Mouse (Mus musculus) CH12.LX (cell line): ENCODE results near the gene Samd14. TPM values are rescaled to one million over a fixed set of nuclear protein-coding genes. Genes with fewer than 3 reads are reported as not detected.

Experiments
- DNase-seq: peaks from one replicate; pipeline ENCODE4 v3.0.0-alpha.2; 2013; ENCODE audit errors: extremely low read depth
- H3K27ac ChIP-seq: 2 replicates; pipeline ENCODE4 v1.5.1; 2012; ENCODE audit warnings: low read depth, mild to moderate bottlenecking, control low read depth, moderate library complexity; ENCODE audit not compliant: insufficient read depth
- H3K27me3 ChIP-seq: replicated peaks from 2 replicates; pipeline ENCODE3; 2012; ENCODE audit warnings: inconsistent platforms
- H3K36me3 ChIP-seq, 2 experiments: replicated peaks in 1 of 2; 2 replicates each; pipeline versions ENCODE3 to v1.6.1; 2012; ENCODE audit warnings: inconsistent platforms in 1 of 2, low read length in 1 of 2, mild to moderate bottlenecking in 1 of 2, mixed read lengths in 1 of 2, moderate library complexity in 1 of 2; ENCODE audit not compliant: control insufficient read depth in 1 of 2, insufficient read depth in 1 of 2
- H3K4me1 ChIP-seq, 2 experiments: 2 replicates each; pipeline ENCODE4 v1.6.1; 2012; ENCODE audit warnings: inconsistent platforms in 1 of 2, moderate library complexity in 1 of 2; ENCODE audit not compliant: insufficient read depth in 2 of 2, control insufficient read depth in 1 of 2
- H3K4me2 ChIP-seq: 2 replicates; pipeline ENCODE4 v1.6.1; 2012; ENCODE audit warnings: low read depth, mild to moderate bottlenecking, control low read depth; ENCODE audit not compliant: poor library complexity, insufficient read depth, severe bottlenecking
- H3K4me3 ChIP-seq, 3 experiments: fragments of 150-350 bp in 1 of 3; sonication (generic) in 1 of 3; replicated peaks in 1 of 3; 2 replicates each; pipeline versions ENCODE3 to v1.5.1; 2011 to 2012; ENCODE audit warnings: low read depth in 2 of 3, low read length in 2 of 3, mild to moderate bottlenecking in 2 of 3, moderate library complexity in 2 of 3, control low read depth in 1 of 3, improper control_type of control experiment in 1 of 3, inconsistent platforms in 1 of 3, mixed read lengths in 1 of 3; ENCODE audit not compliant: poor library complexity in 1 of 3
- H3K79me2 ChIP-seq: replicated peaks from 2 replicates; pipeline ENCODE4 v1.6.1; 2012; ENCODE audit warnings: mild to moderate bottlenecking, moderate library complexity; ENCODE audit not compliant: control insufficient read depth, poor library complexity, insufficient read depth, severe bottlenecking; ENCODE audit errors: extremely low read depth
- H3K9ac ChIP-seq: 2 replicates; pipeline ENCODE4 v1.6.1; 2012; ENCODE audit warnings: low read depth, mild to moderate bottlenecking, control low read depth, moderate library complexity; ENCODE audit not compliant: insufficient read depth
- H3K9me3 ChIP-seq: replicated peaks from 2 replicates; pipeline ENCODE3; 2012; ENCODE audit warnings: low read length, inconsistent platforms, mixed read lengths
- CTCF ChIP-seq, 2 experiments: IDR thresholded peaks in 1 of 2; conservative IDR thresholded peaks in 1 of 2; 2 replicates each; pipeline ENCODE4 v1.5.1; 2011 to 2012; ENCODE audit warnings: low read depth in 2 of 2, low read length in 2 of 2, improper control_type of control experiment in 1 of 2, inconsistent platforms in 1 of 2, mild to moderate bottlenecking in 1 of 2, moderate library complexity in 1 of 2
- ELF1 ChIP-seq: IDR thresholded peaks from 2 replicates; pipeline ENCODE4 v1.6.1; 2014; ENCODE audit warnings: low read depth, mild to moderate bottlenecking, inconsistent platforms, low read length, improper control_type of control experiment
- GABPA ChIP-seq: IDR thresholded peaks from 2 replicates; pipeline ENCODE4 v1.6.1; 2012; ENCODE audit warnings: low read depth, low read length, improper control_type of control experiment, inconsistent platforms; ENCODE audit not compliant: insufficient replicate concordance
- HCFC1 ChIP-seq: IDR thresholded peaks from 2 replicates; pipeline ENCODE4 v1.6.1; 2012; ENCODE audit warnings: low read depth, mild to moderate bottlenecking, inconsistent platforms, low read length, improper control_type of control experiment
- IRF4 ChIP-seq: IDR thresholded peaks from 2 replicates; pipeline ENCODE4 v1.6.1; 2014; ENCODE audit warnings: low read depth, mild to moderate bottlenecking, inconsistent platforms, low read length, improper control_type of control experiment
- JUN ChIP-seq: IDR thresholded peaks from 2 replicates; pipeline ENCODE4 v1.6.1; 2011; ENCODE audit warnings: low read depth, mild to moderate bottlenecking, low read length, improper control_type of control experiment, moderate library complexity; ENCODE audit not compliant: insufficient read depth
- KAT2A ChIP-seq: IDR thresholded peaks from 2 replicates; pipeline ENCODE4 v1.6.1; 2012; ENCODE audit warnings: low read length, improper control_type of control experiment, inconsistent platforms; ENCODE audit not compliant: insufficient replicate concordance
- MYC ChIP-seq: IDR thresholded peaks from 2 replicates; pipeline ENCODE4 v1.6.1; 2011; ENCODE audit warnings: low read depth, mild to moderate bottlenecking, improper control_type of control experiment, low read length
- NELFE ChIP-seq: IDR thresholded peaks from 2 replicates; pipeline ENCODE4 v1.6.1; 2011; ENCODE audit warnings: low read depth, low read length, improper control_type of control experiment
- POLR2A ChIP-seq: IDR thresholded peaks from 2 replicates; pipeline ENCODE4 v1.6.1; 2011; ENCODE audit warnings: low read depth, mild to moderate bottlenecking, improper control_type of control experiment, low read length
- SMC3 ChIP-seq: IDR thresholded peaks from 2 replicates; pipeline ENCODE4 v1.6.1; 2011; ENCODE audit warnings: low read depth, low read length, improper control_type of control experiment
- UBTF ChIP-seq: IDR thresholded peaks from 2 replicates; pipeline ENCODE4 v1.6.1; 2012; ENCODE audit warnings: low read depth, mild to moderate bottlenecking, inconsistent platforms, low read length, improper control_type of control experiment, moderate library complexity
- USF2 ChIP-seq: conservative IDR thresholded peaks from 2 replicates; pipeline ENCODE4 v1.6.1; 2011; ENCODE audit warnings: low read depth, low read length, improper control_type of control experiment
- ZC3H11A ChIP-seq: IDR thresholded peaks from 2 replicates; pipeline ENCODE4 v1.6.1; 2012; ENCODE audit warnings: low read depth, mild to moderate bottlenecking, inconsistent platforms, low read length, improper control_type of control experiment
- ZMIZ1 ChIP-seq: IDR thresholded peaks from 2 replicates; pipeline ENCODE4 v1.6.1; 2012; ENCODE audit warnings: low read depth, mild to moderate bottlenecking, inconsistent platforms, low read length, improper control_type of control experiment
- dilution Hi-C: fragments of 300-500 bp; cut with MboI; formaldehyde crosslinking; loops from 2 replicates; pipeline ENCODE4 v1.14.3; 2020; ENCODE audit warnings: low sequenced_read_pairs; ENCODE audit not compliant: extremely low pct_unique_long_range_greater_than_20kb, extremely low pct_ligation_motif_present
- in situ Hi-C: fragments of 300-500 bp; cut with MboI; formaldehyde crosslinking; loops from 3 replicates; pipeline ENCODE4 v1.14.3; 2019; ENCODE audit warnings: low sequenced_read_pairs, low pct_ligation_motif_present, low pct_unique_long_range_greater_than_20kb, mixed read lengths
- polyA plus RNA-seq: library from polyadenylated mRNA; unstranded; fragments of >175 nt; gene quantifications from 2 replicates; pipeline ENCODE4 v1.2.1, GENCODE M21; 2012; ENCODE audit warnings: low read depth; ENCODE audit not compliant: insufficient read length
- total RNA-seq, 2 experiments: library from RNA; depleted of rRNA; stranded (reverse); fragments of 300-350 nt in 1 of 2; fragments of >200 nt in 1 of 2; gene quantifications; 2 replicates each; pipeline ENCODE4 v1.2.3; 2012 to 2014

Gene Samd14
- total and polyA plus RNA-seq, 3 experiments: 0.17 TPM; not detected in 2

DNA sequence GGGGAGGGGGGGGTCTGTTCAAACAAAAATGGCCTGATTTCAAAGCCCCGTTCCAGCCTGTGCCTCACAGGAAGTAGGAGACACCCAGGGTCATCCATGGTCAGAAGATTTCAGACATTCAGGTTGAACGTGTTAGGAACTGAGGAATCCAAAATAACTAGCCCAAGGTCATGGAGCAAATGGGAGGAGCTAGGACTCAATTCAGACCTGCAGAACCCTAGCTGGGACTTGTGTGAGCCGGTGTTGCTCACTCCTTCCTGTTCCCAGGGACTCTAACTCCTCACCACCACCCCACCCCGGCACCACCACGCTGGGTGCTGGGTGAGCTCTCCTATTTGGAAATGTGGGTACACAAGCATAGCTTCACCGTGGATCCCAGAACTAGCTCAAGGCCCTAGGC is 22.3 kb upstream of the Samd14 start:
- peaks cover 0 to 2% of the 10 kb centered on the region in 2 experiments for H3K36me3 ChIP-seq
- no peaks in the 10 kb centered on the region for H3K79me2 ChIP-seq
- no peak for TF ChIP-seq UBTF
- TF ChIP-seq NELFE: no peak
- TF ChIP-seq JUN: no peak
- no peak for TF ChIP-seq ZC3H11A
- TF ChIP-seq IRF4: no peak
- no peak for TF ChIP-seq ELF1
- no peak for TF ChIP-seq ZMIZ1
- no peak for TF ChIP-seq GABPA
- no peak for TF ChIP-seq SMC3
- TF ChIP-seq, all 38 proteins: peak for 0
- Histone ChIP-seq H3K9me3 (no peaks in the 10 kb centered on the region), H3K9ac (no peak overlapping the region), H3K4me1 (peaks cover 8 to 29% of the 10 kb centered on the region in 2 experiments), H3K27me3 (peaks cover 25% of the 10 kb centered on the region), H3K4me3 (no peak overlapping the region), H3K4me2 (no peak overlapping the region), H3K27ac (no peak overlapping the region)
- in situ Hi-C loops: no loop called here
- dilution Hi-C loops: no loop called here
- no peak for DNase-seq

GRCm38 (mm10) chr11:94987851-94988250 is 21.8 kb upstream of the Samd14 start:
- peaks cover 0 to 3% of the 10 kb centered on the region in 2 experiments for H3K36me3 ChIP-seq
- no peaks in the 10 kb centered on the region for H3K79me2 ChIP-seq
- H3K4me3 ChIP-seq: no peak overlapping the region
- no peak for DNase-seq
- no peak overlapping the region for H3K27ac ChIP-seq
- H3K27me3 ChIP-seq: peaks cover 24% of the 10 kb centered on the region
- TF ChIP-seq MYC (no peak), POLR2A (no peak), CTCF (conservative IDR thresholded peaks at IDR 0.05 in 1 of 2, IDR thresholded peaks at IDR 0.05 in 1 of 2; ENCODE audit: low read depth in 2 of 2, low read length in 2 of 2) (no peak), KAT2A (no peak), GABPA (no peak), ZC3H11A (no peak), USF2 (no peak), ELF1 (no peak), HCFC1 (no peak)
- H3K4me1 ChIP-seq: peaks cover 12 to 34% of the 10 kb centered on the region in 2 experiments
- dilution Hi-C loops (no loop called here), in situ Hi-C loops (no loop called here)
- no peak overlapping the region for H3K9ac ChIP-seq
- no peak overlapping the region for H3K4me2 ChIP-seq
- no peaks in the 10 kb centered on the region for H3K9me3 ChIP-seq
